Mouse (Mus musculus) thymus, adult 2 months (tissue): ENCODE measurements around the gene Klhl2. TPM values are rescaled to one million over a fixed set of nuclear protein-coding genes. Genes with fewer than 3 reads are reported as not detected.

Experiments used
- DNase-seq: peaks from one replicate; pipeline ENCODE4 v3.0.0; 2021
- H3K27ac ChIP-seq: fragments of 200-500 bp; 2 replicates; pipeline ENCODE4 v1.5.1; 2012; ENCODE audit warnings: low read length, control low read depth; ENCODE audit not compliant: control insufficient read depth, insufficient read depth
- H3K27me3 ChIP-seq: fragments of 200-500 bp; 2 replicates; pipeline ENCODE4 v1.6.1; 2012; ENCODE audit warnings: mild to moderate bottlenecking, low read length, moderate library complexity, mixed read lengths; ENCODE audit not compliant: control insufficient read depth, insufficient read depth
- H3K36me3 ChIP-seq: fragments of 200-500 bp; 2 replicates; pipeline ENCODE4 v1.6.1; 2012; ENCODE audit warnings: mild to moderate bottlenecking, low read length, moderate library complexity; ENCODE audit not compliant: control insufficient read depth, insufficient read depth
- H3K4me1 ChIP-seq: fragments of 200-500 bp; replicated peaks from 2 replicates; pipeline ENCODE4 v1.6.1; 2012; ENCODE audit warnings: low read length; ENCODE audit not compliant: control insufficient read depth, insufficient read depth
- H3K4me3 ChIP-seq: fragments of 200-500 bp; 2 replicates; pipeline ENCODE4 v1.5.1; 2012; ENCODE audit warnings: mild to moderate bottlenecking, low read length, control low read depth, moderate library complexity; ENCODE audit not compliant: control insufficient read depth, insufficient read depth
- CTCF ChIP-seq: fragments of 200-500 bp; IDR thresholded peaks from 2 replicates; pipeline ENCODE4 v1.5.1; 2012; ENCODE audit warnings: mild to moderate bottlenecking, control low read depth, low read length, moderate library complexity, borderline replicate concordance; ENCODE audit not compliant: control insufficient read depth, poor library complexity, insufficient read depth; ENCODE audit errors: extremely low read depth
- POLR2A ChIP-seq: fragments of 200-500 bp; IDR thresholded peaks from 2 replicates; pipeline ENCODE4 v1.6.1; 2012; ENCODE audit warnings: mild to moderate bottlenecking, low read length, control low read depth, moderate library complexity; ENCODE audit not compliant: control insufficient read depth, poor library complexity, insufficient read depth; ENCODE audit errors: extremely low read depth
- WGBS: fragments of 180-500 bp; shearing (Covaris S2); methylation state at CpG from one replicate; pipeline ENCODE4 v1.1.7; 2018; 5-methylcytosine and 5-hydroxymethylcytosine counted together
- polyA plus RNA-seq: library from polyadenylated mRNA; depleted of rRNA; stranded (reverse); fragments of >200 nt; gene quantifications from 2 replicates; pipeline ENCODE4 v1.2.3, GENCODE M21; 2012; rRNA removed

Gene Klhl2
- polyA plus RNA-seq, 1 experiment: 8.2 TPM

DNA sequence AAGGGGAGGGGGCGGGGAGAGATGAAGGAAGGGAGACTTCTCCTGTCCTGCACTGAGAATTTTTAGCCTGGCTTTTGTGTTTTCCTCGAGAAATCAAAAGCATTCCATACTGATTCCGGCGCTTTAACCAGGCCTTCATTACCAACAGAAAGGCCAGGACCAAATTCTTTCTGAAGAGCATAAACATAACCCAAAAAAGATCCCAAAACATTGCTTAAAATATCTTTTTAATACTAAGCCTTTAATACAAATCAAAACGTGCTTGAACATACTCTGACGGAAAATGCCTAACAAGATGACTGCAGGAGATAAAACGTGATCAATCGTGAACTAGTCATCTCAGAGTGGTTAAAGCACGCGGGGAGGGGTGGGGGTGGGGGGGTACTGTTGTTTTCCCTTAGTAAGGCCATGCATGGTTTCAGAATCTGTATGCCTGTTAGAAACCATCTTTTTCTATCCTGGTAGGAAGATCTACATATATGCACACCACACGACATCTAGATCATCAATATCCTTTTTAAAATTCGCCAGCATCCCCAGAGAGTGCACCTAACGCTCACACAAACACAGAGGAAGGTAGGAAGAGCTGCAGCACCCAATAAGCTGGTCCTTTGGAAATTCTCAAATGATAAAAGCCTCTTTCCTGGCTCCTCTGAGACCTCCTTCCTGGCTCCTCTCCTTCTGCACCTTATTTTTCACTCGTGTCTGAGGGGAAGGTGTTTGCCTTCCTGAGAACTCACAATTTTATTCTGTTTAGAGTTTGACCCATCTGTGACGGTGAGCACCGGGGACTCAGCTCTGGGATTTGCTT is 158.0 kb downstream of the Klhl2 start:
- no peak for DNase-seq
- Histone ChIP-seq H3K27me3 (no peaks in the 10 kb centered on the region; the same call in 1 of the 2 replicates), H3K36me3 (no peaks in the 10 kb centered on the region), H3K4me3 (no peak overlapping the region), H3K4me1 (no peaks in the 10 kb centered on the region), H3K27ac (no peak overlapping the region)
- WGBS: 41% methylated on average over 16 of the region's 16 CpGs
- TF ChIP-seq CTCF: no peak
- no peak for TF ChIP-seq POLR2A

DNA sequence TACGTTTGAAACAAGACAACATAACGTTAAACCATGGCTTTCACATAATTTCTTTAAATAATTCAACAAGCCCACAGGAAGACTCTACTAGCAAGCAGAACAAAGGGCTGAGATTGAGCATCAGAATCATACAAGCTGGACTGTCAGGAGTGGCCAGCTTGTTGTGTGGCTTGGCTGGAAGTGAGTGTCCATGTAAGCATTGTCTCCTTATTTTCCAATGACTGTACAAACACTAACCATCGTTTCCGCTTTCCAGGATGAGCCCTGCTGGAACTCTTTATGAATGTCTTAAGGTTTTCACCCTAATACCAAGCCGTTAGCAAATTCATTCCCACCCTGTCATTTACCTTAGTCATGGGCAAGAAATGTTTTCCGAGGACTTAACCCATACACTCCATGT is 159.0 kb downstream of the Klhl2 start:
- 91% methylated on average over 6 of the region's 6 CpGs for WGBS
- DNase-seq: no peak
- no peak overlapping the region for H3K27ac ChIP-seq
- no peaks in the 10 kb centered on the region for H3K36me3 ChIP-seq
- no peaks in the 10 kb centered on the region; the same call in 1 of the 2 replicates for H3K27me3 ChIP-seq
- TF ChIP-seq CTCF (no peak), POLR2A (no peak)
- no peaks in the 10 kb centered on the region for H3K4me1 ChIP-seq
- no peak overlapping the region for H3K4me3 ChIP-seq

DNA sequence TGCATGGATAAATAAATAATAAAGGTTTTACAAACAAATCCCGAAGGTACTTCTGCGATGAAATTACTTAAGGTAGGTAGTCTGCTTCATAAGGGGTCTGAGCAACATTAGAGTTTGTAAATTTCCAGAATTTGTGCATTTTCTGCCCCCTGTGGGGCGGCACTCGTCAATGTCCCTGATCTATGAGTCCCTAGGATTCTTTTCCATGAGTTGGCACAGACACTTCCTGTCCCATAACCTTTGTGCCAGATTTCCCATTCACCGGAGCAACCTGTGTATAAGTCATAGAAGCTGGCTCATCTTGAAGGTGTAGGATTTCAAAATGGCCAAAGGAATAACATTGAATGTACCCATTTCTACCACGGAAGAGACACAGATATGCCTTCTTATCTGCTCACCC is 159.5 kb downstream of the Klhl2 start:
- Histone ChIP-seq H3K36me3 (no peaks in the 10 kb centered on the region), H3K4me3 (no peak overlapping the region), H3K27ac (no peak overlapping the region), H3K4me1 (no peaks in the 10 kb centered on the region), H3K27me3 (no peaks in the 10 kb centered on the region; the same call in 1 of the 2 replicates)
- WGBS: 92% methylated on average over 6 of the region's 6 CpGs
- no peak for DNase-seq
- TF ChIP-seq CTCF (no peak), POLR2A (no peak)

Other genes starting within 250 kb of the Klhl2 start
- 8.3 and 9.8 TPM in 2 replicates for gene Cpe, start 157.0 kb downstream of the Klhl2 start, polyA plus RNA-seq
- 7.2 and 9.7 TPM in 2 replicates for gene Msmo1, start 116.2 kb downstream of the Klhl2 start, polyA plus RNA-seq
- gene Tmem192, start 97.2 kb upstream of the Klhl2 start, polyA plus RNA-seq: 58.2 and 71.8 TPM in 2 replicates
- gene Trim75, start 137.8 kb upstream of the Klhl2 start, polyA plus RNA-seq: not detected in 2 replicates
- not detected in 2 replicates for gene Trim61, start 168.5 kb upstream of the Klhl2 start, polyA plus RNA-seq
- gene Trim60, start 168.6 kb upstream of the Klhl2 start, polyA plus RNA-seq: not detected in 2 replicates
- 0.28 TPM in 1 of 2 replicates, not detected in the other for gene Apela, start 187.3 kb upstream of the Klhl2 start, polyA plus RNA-seq
- not detected in 2 replicates for gene Gm10663, start 225.0 kb upstream of the Klhl2 start, polyA plus RNA-seq